Mouse (Mus musculus): ENCODE measurements around the gene Dnajc11. TPM values are rescaled to one million over a fixed set of nuclear protein-coding genes. Genes with fewer than 3 reads are reported as not detected.

Dnajc11 gene
- polyA plus RNA-seq, 1 experiment from 2014 or later: 89.8 TPM

- H3K4me1 ChIP-seq (replicated peaks; ENCODE audit: control insufficient read depth, insufficient read depth, low read length): no peaks in the 10 kb centered on the region
- 43% methylated on average over 10 of the region's 10 CpGs for WGBS
- no peak overlapping the region for H3K9ac ChIP-seq (replicated peaks; ENCODE audit: low read depth, low read length)
- H3K9me3 ChIP-seq (ENCODE audit: control insufficient read depth, low read length): peaks cover 2% of the 10 kb centered on the region; the same call in 1 of the 2 replicates
- no peaks in the 10 kb centered on the region for H3K27me3 ChIP-seq (replicated peaks; ENCODE audit: control insufficient read depth, insufficient read depth, low read length)
- no peak overlapping the region for H3K4me3 ChIP-seq (replicated peaks; ENCODE audit: low read length)
- H3K27ac ChIP-seq (ENCODE audit: low read length): no peak overlapping the region
- H3K4me2 ChIP-seq (ENCODE audit: low read length): no peak overlapping the region
- H3K36me3 ChIP-seq (ENCODE audit: control insufficient read depth, insufficient read depth): peaks cover 9% of the 10 kb centered on the region
- peak; percentile 27 for ATAC-seq
Measured at GRCm38 (mm10) chr4:151977748-151978147, 44.3 kb downstream of the Dnajc11 start.

GRCm38 (mm10) chr4:151980699-151981098 lies 47.2 kb downstream of the Dnajc11 start:
- 83% methylated on average over 8 of the region's 8 CpGs for WGBS
- Histone ChIP-seq H3K4me2 (ENCODE audit: low read length) (no peak overlapping the region), H3K4me3 (replicated peaks; ENCODE audit: low read length) (no peak overlapping the region), H3K27ac (ENCODE audit: low read length) (no peak overlapping the region), H3K9me3 (ENCODE audit: control insufficient read depth, low read length) (no peaks in the 10 kb centered on the region), H3K4me1 (replicated peaks; ENCODE audit: control insufficient read depth, insufficient read depth, low read length) (peaks cover under 1% of the 10 kb centered on the region; the same call in 1 of the 2 replicates), H3K9ac (replicated peaks; ENCODE audit: low read depth, low read length) (no peak overlapping the region), H3K36me3 (ENCODE audit: control insufficient read depth, insufficient read depth) (0 out of 2 replicates have a peak, but pooled peaks cover under 1% of the 10 kb centered on the region), H3K27me3 (replicated peaks; ENCODE audit: control insufficient read depth, insufficient read depth, low read length) (no peaks in the 10 kb centered on the region)
- no peak for ATAC-seq

GRCm38 (mm10) chr4:151981363-151981762 lies 47.9 kb downstream of the Dnajc11 start:
- no peak overlapping the region for H3K27ac ChIP-seq (ENCODE audit: low read length)
- 4% methylated on average over 5 of the region's 5 CpGs for WGBS

GRCm38 (mm10) chr4:151983043-151983442 lies 49.6 kb downstream of the Dnajc11 start:
- WGBS: 65% methylated on average over 17 of the region's 17 CpGs
- Histone ChIP-seq H3K27ac (ENCODE audit: low read length) (no peak overlapping the region), H3K9me3 (ENCODE audit: control insufficient read depth, low read length) (no peaks in the 10 kb centered on the region), H3K36me3 (ENCODE audit: control insufficient read depth, insufficient read depth) (no peaks in the 10 kb centered on the region), H3K4me3 (replicated peaks; ENCODE audit: low read length) (no peak overlapping the region), H3K4me1 (replicated peaks; ENCODE audit: control insufficient read depth, insufficient read depth, low read length) (peaks cover 16% of the 10 kb centered on the region), H3K4me2 (ENCODE audit: low read length) (no peak overlapping the region), H3K9ac (replicated peaks; ENCODE audit: low read depth, low read length) (no peak overlapping the region), H3K27me3 (replicated peaks; ENCODE audit: control insufficient read depth, insufficient read depth, low read length) (no peaks in the 10 kb centered on the region)
- ATAC-seq: no peak

More at GRCm38 (mm10) chr4:151981363-151981762, 47.9 kb downstream of the Dnajc11 start:
- Histone ChIP-seq H3K9ac (replicated peaks; ENCODE audit: low read depth, low read length) (no peak overlapping the region), H3K36me3 (ENCODE audit: control insufficient read depth, insufficient read depth) (no peaks in the 10 kb centered on the region), H3K4me3 (replicated peaks; ENCODE audit: low read length) (no peak overlapping the region), H3K4me2 (ENCODE audit: low read length) (no peak overlapping the region), H3K9me3 (ENCODE audit: control insufficient read depth, low read length) (no peaks in the 10 kb centered on the region), H3K27me3 (replicated peaks; ENCODE audit: control insufficient read depth, insufficient read depth, low read length) (no peaks in the 10 kb centered on the region), H3K4me1 (replicated peaks; ENCODE audit: control insufficient read depth, insufficient read depth, low read length) (peaks cover 5% of the 10 kb centered on the region; the same call in 1 of the 2 replicates)
- ATAC-seq: peak; percentile 81

GRCm38 (mm10) chr4:151983560-151983959 lies 50.1 kb downstream of the Dnajc11 start:
- Histone ChIP-seq H3K27ac (ENCODE audit: low read length) (no peak overlapping the region), H3K36me3 (ENCODE audit: control insufficient read depth, insufficient read depth) (no peaks in the 10 kb centered on the region), H3K4me3 (replicated peaks; ENCODE audit: low read length) (no peak overlapping the region), H3K9ac (replicated peaks; ENCODE audit: low read depth, low read length) (no peak overlapping the region), H3K4me1 (replicated peaks; ENCODE audit: control insufficient read depth, insufficient read depth, low read length) (peaks cover 19% of the 10 kb centered on the region), H3K4me2 (ENCODE audit: low read length) (no peak overlapping the region), H3K27me3 (replicated peaks; ENCODE audit: control insufficient read depth, insufficient read depth, low read length) (no peaks in the 10 kb centered on the region), H3K9me3 (ENCODE audit: control insufficient read depth, low read length) (no peaks in the 10 kb centered on the region)
- WGBS: 28% methylated on average over 8 of the region's 9 CpGs
- ATAC-seq: no peak

GRCm38 (mm10) chr4:151985886-151986285 lies 52.4 kb downstream of the Dnajc11 start:
- H3K4me1 ChIP-seq (replicated peaks; ENCODE audit: control insufficient read depth, insufficient read depth, low read length): peaks cover 22% of the 10 kb centered on the region
- H3K27ac ChIP-seq (ENCODE audit: low read length): no peak overlapping the region
- no peak overlapping the region for H3K4me3 ChIP-seq (replicated peaks; ENCODE audit: low read length)
- H3K27me3 ChIP-seq (replicated peaks; ENCODE audit: control insufficient read depth, insufficient read depth, low read length): no peaks in the 10 kb centered on the region
- H3K9me3 ChIP-seq (ENCODE audit: control insufficient read depth, low read length): no peaks in the 10 kb centered on the region
- no peak overlapping the region for H3K4me2 ChIP-seq (ENCODE audit: low read length)
- WGBS: 39% methylated on average over 10 of the region's 10 CpGs
- peaks cover 4% of the 10 kb centered on the region for H3K36me3 ChIP-seq (ENCODE audit: control insufficient read depth, insufficient read depth)
- ATAC-seq: no peak
- H3K9ac ChIP-seq (replicated peaks; ENCODE audit: low read depth, low read length): no peak overlapping the region

- no peaks in the 10 kb centered on the region for H3K9me3 ChIP-seq (ENCODE audit: control insufficient read depth, low read length)
- H3K4me1 ChIP-seq (replicated peaks; ENCODE audit: control insufficient read depth, insufficient read depth, low read length): peaks cover 22% of the 10 kb centered on the region
- ATAC-seq: no peak
- 72% methylated on average over 8 of the region's 8 CpGs for WGBS
- H3K9ac ChIP-seq (replicated peaks; ENCODE audit: low read depth, low read length): no peak overlapping the region
- no peak overlapping the region for H3K4me3 ChIP-seq (replicated peaks; ENCODE audit: low read length)
- H3K27ac ChIP-seq (ENCODE audit: low read length): no peak overlapping the region
- no peak overlapping the region for H3K4me2 ChIP-seq (ENCODE audit: low read length)
- H3K27me3 ChIP-seq (replicated peaks; ENCODE audit: control insufficient read depth, insufficient read depth, low read length): no peaks in the 10 kb centered on the region
- peaks cover 11% of the 10 kb centered on the region for H3K36me3 ChIP-seq (ENCODE audit: control insufficient read depth, insufficient read depth)
Measured at GRCm38 (mm10) chr4:151986650-151987049, 53.2 kb downstream of the Dnajc11 start.

GRCm38 (mm10) chr4:151988014-151988341 lies 54.5 kb downstream of the Dnajc11 start:
- Histone ChIP-seq H3K27ac (ENCODE audit: low read length) (peak overlapping the region; percentile 87), H3K36me3 (ENCODE audit: control insufficient read depth, insufficient read depth) (peaks cover 14% of the 10 kb centered on the region), H3K9ac (replicated peaks; ENCODE audit: low read depth, low read length) (peak overlapping the region; percentile 99), H3K4me2 (ENCODE audit: low read length) (peak overlapping the region; percentile 76), H3K4me1 (replicated peaks; ENCODE audit: control insufficient read depth, insufficient read depth, low read length) (peaks cover 22% of the 10 kb centered on the region), H3K27me3 (replicated peaks; ENCODE audit: control insufficient read depth, insufficient read depth, low read length) (no peaks in the 10 kb centered on the region), H3K9me3 (ENCODE audit: control insufficient read depth, low read length) (no peaks in the 10 kb centered on the region), H3K4me3 (replicated peaks; ENCODE audit: low read length) (peak overlapping the region; percentile 92)
- peak; percentile 0; the same call in 1 of the 2 replicates for ATAC-seq
- 19% methylated on average over 10 of the region's 10 CpGs for WGBS

- H3K4me3 ChIP-seq (replicated peaks; ENCODE audit: low read length): peak within 1 kb of the TSS; percentile 92
- ATAC-seq: peak; percentile 87
- no peaks in the 10 kb centered on the region for H3K27me3 ChIP-seq (replicated peaks; ENCODE audit: control insufficient read depth, insufficient read depth, low read length)
- no peaks in the 10 kb centered on the region for H3K9me3 ChIP-seq (ENCODE audit: control insufficient read depth, low read length)
- WGBS: under 1% methylated on average over 51 of the region's 54 CpGs
- H3K4me1 ChIP-seq (replicated peaks; ENCODE audit: control insufficient read depth, insufficient read depth, low read length): peaks cover 25% of the 10 kb centered on the region
- H3K36me3 ChIP-seq (ENCODE audit: control insufficient read depth, insufficient read depth): peaks cover 14% of the 10 kb centered on the region
- H3K27ac ChIP-seq (ENCODE audit: low read length): peak within 1 kb of the TSS; percentile 87
- H3K9ac ChIP-seq (replicated peaks; ENCODE audit: low read depth, low read length): peak within 1 kb of the TSS; percentile 99
- peak within 1 kb of the TSS; percentile 76 for H3K4me2 ChIP-seq (ENCODE audit: low read length)
Measured at GRCm38 (mm10) chr4:151988342-151989109, 55.0 kb downstream of the Dnajc11 start, which contains the start of gene Thap3. Thap3 (minus strand) TSS chr4:151988997.
